Mouse (Mus musculus) liver, embryonic 16.5 days (tissue): ENCODE results near the gene Tgif2. TPM values are rescaled to one million over a fixed set of nuclear protein-coding genes. Genes with fewer than 3 reads are reported as not detected.
"Not testable (repeated sequence)": the region's sequence is repeated elsewhere in the genome, so short reads cannot be mapped to it uniquely, and the experiment has no call there.

ENCODE experiments used
- ATAC-seq: fragments of 200-750 bp; cut with Nextera tagmentation; 2 replicates; pipeline ENCODE4 v1.8.0; 2017; ENCODE audit warnings: low read depth, mild to moderate bottlenecking, moderate number of reproducible peaks, moderate library complexity
- H3K27ac ChIP-seq: fragments of 300-500 bp; sonication (generic); 2 replicates; pipeline ENCODE4 v1.5.1; 2014; ENCODE audit warnings: mild to moderate bottlenecking, low read length
- H3K27me3 ChIP-seq: fragments of 300-500 bp; sonication (generic); 2 replicates; pipeline ENCODE4 v1.6.1; 2014; ENCODE audit warnings: low read depth, low read length, mixed read lengths; ENCODE audit not compliant: control insufficient read depth, insufficient read depth
- H3K36me3 ChIP-seq: fragments of 300-500 bp; sonication (generic); 2 replicates; pipeline ENCODE4 v1.6.1; 2014; ENCODE audit warnings: mild to moderate bottlenecking; ENCODE audit not compliant: control insufficient read depth, insufficient read depth
- H3K4me1 ChIP-seq: fragments of 300-500 bp; sonication (generic); 2 replicates; pipeline ENCODE4 v1.6.1; 2014; ENCODE audit warnings: low read depth, low read length, mixed read lengths; ENCODE audit not compliant: control insufficient read depth
- H3K4me2 ChIP-seq: fragments of 300-500 bp; sonication (generic); 2 replicates; pipeline ENCODE4 v1.6.1; 2014; ENCODE audit warnings: low read depth, low read length, mixed read lengths
- H3K4me3 ChIP-seq: fragments of 300-500 bp; sonication (generic); 2 replicates; pipeline ENCODE4 v1.5.1; 2014; ENCODE audit warnings: low read depth, mild to moderate bottlenecking, low read length
- H3K9ac ChIP-seq: fragments of 300-500 bp; sonication (generic); 2 replicates; pipeline ENCODE4 v1.6.1; 2014; ENCODE audit warnings: low read depth, low read length
- H3K9me3 ChIP-seq: fragments of 300-500 bp; sonication (generic); replicated peaks from 2 replicates; pipeline ENCODE4 v1.6.1; 2016; ENCODE audit warnings: low read length; ENCODE audit not compliant: control insufficient read depth
- WGBS: fragments of 180-500 bp; shearing (Covaris S2); extraction: QIAGEN DNeasy Blood & Tissue Kit; methylation state at CpG from one replicate; pipeline ENCODE4 v1.1.7; 2014; ENCODE audit not compliant: insufficient replicate concordance; 5-methylcytosine and 5-hydroxymethylcytosine counted together
- polyA plus RNA-seq: library from polyadenylated mRNA; unstranded; fragments of >200 nt; fragmentation: Nextera tagmentation; extraction: Ambion mirVana; gene quantifications from 2 replicates; pipeline ENCODE4 v1.2.1, GENCODE M21; 2015

Tgif2 gene
- polyA plus RNA-seq, 1 experiment from 2014 or later: 5.4 TPM

DNA sequence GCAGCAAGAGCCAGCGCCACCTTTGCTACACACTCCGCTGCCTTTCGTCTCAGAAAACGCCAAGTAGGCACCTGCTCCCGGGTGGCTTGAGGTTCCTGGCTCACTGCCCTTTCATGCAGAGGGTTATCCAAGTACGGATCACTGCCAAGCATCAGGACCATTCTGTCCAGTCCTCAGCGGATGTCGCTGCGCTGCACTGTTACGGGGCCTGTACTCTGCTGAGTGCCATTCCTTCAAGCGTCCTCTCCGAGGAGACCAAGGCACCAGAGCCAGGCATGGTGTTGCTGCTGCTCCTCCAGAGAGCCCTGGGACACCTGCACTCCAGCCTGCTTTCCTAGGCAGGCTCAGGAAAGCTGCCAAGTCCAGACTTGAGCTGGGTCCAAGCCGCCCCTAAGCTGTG is 13.8 kb downstream of the Tgif2 start:
- not testable (repeated sequence) for H3K27ac ChIP-seq, H3K36me3 ChIP-seq, H3K9me3 ChIP-seq, ATAC-seq, H3K9ac ChIP-seq, H3K4me3 ChIP-seq, H3K27me3 ChIP-seq, H3K4me2 ChIP-seq, H3K4me1 ChIP-seq
- 90% methylated on average over 8 of the region's 13 CpGs for WGBS

DNA sequence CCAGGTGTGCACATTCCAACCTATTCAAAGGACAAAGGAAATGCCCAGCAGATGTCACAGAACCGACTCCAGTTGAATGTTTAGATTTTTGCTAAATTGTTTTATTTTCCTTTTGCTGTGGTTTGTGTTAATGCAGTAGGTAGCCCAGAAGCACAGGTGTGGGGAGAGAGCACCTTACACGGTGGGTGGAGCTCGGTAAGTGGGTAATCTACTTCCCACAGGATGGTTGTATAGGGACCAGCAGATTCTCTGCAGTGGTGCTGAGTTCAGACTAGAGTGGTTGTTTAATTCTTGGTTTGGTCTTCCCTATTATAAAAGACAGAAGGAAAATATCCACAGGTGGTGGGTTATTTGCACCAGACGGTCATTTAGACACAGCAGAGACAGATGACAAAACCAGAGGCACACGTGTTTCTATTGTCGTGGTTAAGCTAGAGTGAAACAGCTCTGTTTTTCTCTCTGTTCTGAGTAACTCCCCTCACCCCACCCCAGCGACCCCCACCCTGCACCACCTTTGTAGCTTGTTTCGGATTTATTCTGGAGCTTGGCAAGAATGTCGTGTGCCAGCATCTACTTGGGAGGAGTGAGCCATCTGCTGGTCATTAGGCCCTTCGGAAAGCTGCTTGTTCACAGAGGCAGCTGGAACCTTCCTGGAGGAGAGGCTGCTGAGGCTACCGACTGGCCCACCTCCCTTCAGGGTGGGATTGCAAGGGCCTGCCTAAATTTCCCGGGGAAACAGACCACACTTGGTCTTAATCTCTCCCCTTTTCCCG is 14.4 kb downstream of the Tgif2 start:
- not testable (repeated sequence) for H3K4me1 ChIP-seq, H3K27ac ChIP-seq, H3K4me3 ChIP-seq, ATAC-seq, H3K9me3 ChIP-seq, H3K9ac ChIP-seq, H3K36me3 ChIP-seq, H3K4me2 ChIP-seq, H3K27me3 ChIP-seq
- WGBS: 63% methylated on average over 13 of the region's 13 CpGs

GRCm38 (mm10) chr2:156856311-156856710 is 16.5 kb downstream of the Tgif2 start:
- ATAC-seq: no peak
- no peaks in the 10 kb centered on the region for H3K27me3 ChIP-seq
- H3K4me1 ChIP-seq: no peaks in the 10 kb centered on the region; the same call in 1 of the 2 replicates
- no peak overlapping the region for H3K4me3 ChIP-seq
- H3K36me3 ChIP-seq: no peaks in the 10 kb centered on the region; the same call in none of the 2 replicates
- H3K9me3 ChIP-seq: no peaks in the 10 kb centered on the region
- H3K4me2 ChIP-seq: no peak overlapping the region
- 65% methylated on average over 1 of the region's 1 CpGs for WGBS
- no peak overlapping the region for H3K9ac ChIP-seq
- H3K27ac ChIP-seq: no peak overlapping the region

DNA sequence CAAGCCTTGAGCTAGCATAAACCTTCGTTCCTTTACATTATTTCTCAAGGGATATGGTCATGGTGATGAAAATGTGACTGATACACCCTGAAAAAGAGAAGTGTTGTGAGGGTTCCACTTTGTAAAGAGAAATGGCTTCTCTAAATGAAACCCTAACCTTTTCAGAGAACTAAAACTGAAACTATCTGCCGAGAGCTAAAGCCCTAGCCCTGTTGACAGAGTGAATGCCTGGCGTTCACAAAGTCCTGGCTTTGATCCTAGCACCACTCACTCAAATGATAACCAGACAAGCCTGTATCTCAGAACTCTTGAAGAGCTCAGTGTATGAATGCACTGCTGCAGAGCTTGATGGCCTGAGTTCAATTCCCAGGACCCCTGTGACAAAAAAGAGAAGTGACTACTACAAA is 17.6 kb downstream of the Tgif2 start:
- Histone ChIP-seq H3K4me1 (peaks cover 6% of the 10 kb centered on the region), H3K27ac (peak overlapping the region; percentile 58; the same call in 1 of the 2 replicates), H3K4me3 (no peak overlapping the region), H3K9ac (no peak overlapping the region), H3K36me3 (no peaks in the 10 kb centered on the region; the same call in none of the 2 replicates), H3K27me3 (no peaks in the 10 kb centered on the region), H3K4me2 (no peak overlapping the region), H3K9me3 (no peaks in the 10 kb centered on the region)
- 57% methylated on average over 3 of the region's 3 CpGs for WGBS
- peak; percentile 7; the same call in 1 of the 2 replicates for ATAC-seq

DNA sequence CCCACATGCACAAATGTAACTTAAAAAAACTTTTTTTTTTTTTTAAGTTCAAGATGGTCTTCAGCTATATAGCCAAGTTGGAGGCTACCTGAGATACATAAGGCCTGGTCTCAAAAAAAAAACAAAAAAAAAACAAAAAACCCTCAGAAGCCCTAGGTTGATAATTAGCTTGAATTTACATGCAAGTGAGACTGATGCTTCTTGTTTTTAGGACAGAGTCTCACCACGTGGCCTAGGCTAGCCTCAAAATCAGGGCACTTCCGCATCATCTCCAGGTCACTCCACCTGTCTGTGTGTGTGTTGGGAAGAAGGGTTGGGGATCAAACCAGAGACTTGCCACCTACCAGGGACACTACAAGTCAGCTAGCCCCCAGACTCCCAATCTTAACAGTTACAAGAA is 18.0 kb downstream of the Tgif2 start, which contains the start of gene 4930518I15Rik:
Gene 4930518I15Rik (minus strand): TSS at position 112 of the 400 bp plus-strand sequence.
- Histone ChIP-seq H3K27ac (peak within 1 kb of the TSS; percentile 58; the same call in 1 of the 2 replicates), H3K9ac (no peak within 1 kb of the TSS), H3K36me3 (no peaks in the 10 kb centered on the region; the same call in none of the 2 replicates), H3K4me3 (no peak within 1 kb of the TSS), H3K9me3 (no peaks in the 10 kb centered on the region), H3K27me3 (no peaks in the 10 kb centered on the region), H3K4me2 (no peak within 1 kb of the TSS), H3K4me1 (peaks cover 6% of the 10 kb centered on the region)
- 79% methylated on average over 2 of the region's 2 CpGs for WGBS
- no peak for ATAC-seq

DNA sequence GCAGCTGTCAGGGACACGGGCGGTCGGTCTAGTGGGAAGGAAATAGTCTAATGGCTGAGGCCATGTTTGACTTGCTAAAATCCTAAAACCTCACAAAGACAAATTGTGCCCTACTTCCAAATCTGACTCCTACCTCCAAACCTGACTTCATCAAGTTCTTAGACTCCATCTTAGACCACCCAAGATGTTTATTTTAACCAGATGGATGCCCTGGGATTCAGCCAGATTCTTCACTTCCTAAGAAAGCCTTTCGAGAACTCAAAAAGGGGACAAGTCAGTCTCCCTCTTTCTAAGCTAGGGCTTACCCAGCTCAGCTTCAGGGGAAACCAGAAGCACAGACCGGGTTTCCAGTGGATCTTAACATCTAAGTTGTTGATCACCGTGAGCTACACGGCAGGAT is 18.9 kb downstream of the Tgif2 start:
- Histone ChIP-seq H3K9ac (no peak overlapping the region), H3K27me3 (no peaks in the 10 kb centered on the region), H3K9me3 (no peaks in the 10 kb centered on the region), H3K4me2 (no peak overlapping the region), H3K4me1 (peaks cover 6% of the 10 kb centered on the region), H3K4me3 (no peak overlapping the region), H3K36me3 (no peaks in the 10 kb centered on the region; the same call in none of the 2 replicates), H3K27ac (no peak overlapping the region)
- no peak for ATAC-seq
- WGBS: 82% methylated on average over 7 of the region's 7 CpGs

DNA sequence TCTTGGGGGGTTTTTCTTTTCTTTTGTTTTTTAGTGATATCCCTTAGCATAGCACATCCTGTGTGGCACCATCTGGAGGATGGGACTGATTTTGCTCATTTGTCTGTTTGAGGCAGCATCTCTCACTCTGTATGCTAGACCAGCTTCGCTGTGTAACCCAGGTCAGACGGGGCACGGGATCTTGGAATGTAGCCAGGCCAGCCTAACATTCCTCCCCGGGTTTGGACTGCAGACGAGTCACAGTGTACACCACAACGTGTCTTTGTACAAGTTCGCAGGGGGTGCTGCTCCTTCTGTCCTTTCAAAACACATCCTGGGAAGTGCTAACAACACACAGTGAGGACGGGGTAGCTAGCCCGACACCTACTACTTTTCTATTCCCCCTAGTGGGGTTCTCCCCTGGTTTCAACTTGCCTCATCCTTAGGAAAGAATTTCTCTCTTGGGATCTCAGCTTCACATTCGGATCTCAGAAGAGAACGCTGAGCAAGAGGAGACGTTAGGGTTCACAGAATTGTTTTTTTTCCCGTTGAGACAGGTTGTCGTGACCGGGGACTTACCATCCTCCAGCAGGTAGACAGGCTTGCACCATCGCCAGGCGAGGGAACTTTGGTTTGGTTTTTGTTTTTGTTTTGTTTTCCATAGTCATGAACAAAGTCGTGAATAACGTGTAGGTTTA is 22.4 kb downstream of the Tgif2 start:
- no peaks in the 10 kb centered on the region for H3K9me3 ChIP-seq
- H3K27ac ChIP-seq: peak overlapping the region; percentile 91
- H3K4me1 ChIP-seq: peaks cover 23% of the 10 kb centered on the region
- H3K4me3 ChIP-seq: peak overlapping the region; percentile 99
- under 1% methylated on average over 19 of the region's 19 CpGs for WGBS
- peaks cover 17% of the 10 kb centered on the region for H3K36me3 ChIP-seq
- ATAC-seq: no peak
- peak overlapping the region; percentile 99 for H3K9ac ChIP-seq
- H3K4me2 ChIP-seq: peak overlapping the region; percentile 79
- no peaks in the 10 kb centered on the region for H3K27me3 ChIP-seq

DNA sequence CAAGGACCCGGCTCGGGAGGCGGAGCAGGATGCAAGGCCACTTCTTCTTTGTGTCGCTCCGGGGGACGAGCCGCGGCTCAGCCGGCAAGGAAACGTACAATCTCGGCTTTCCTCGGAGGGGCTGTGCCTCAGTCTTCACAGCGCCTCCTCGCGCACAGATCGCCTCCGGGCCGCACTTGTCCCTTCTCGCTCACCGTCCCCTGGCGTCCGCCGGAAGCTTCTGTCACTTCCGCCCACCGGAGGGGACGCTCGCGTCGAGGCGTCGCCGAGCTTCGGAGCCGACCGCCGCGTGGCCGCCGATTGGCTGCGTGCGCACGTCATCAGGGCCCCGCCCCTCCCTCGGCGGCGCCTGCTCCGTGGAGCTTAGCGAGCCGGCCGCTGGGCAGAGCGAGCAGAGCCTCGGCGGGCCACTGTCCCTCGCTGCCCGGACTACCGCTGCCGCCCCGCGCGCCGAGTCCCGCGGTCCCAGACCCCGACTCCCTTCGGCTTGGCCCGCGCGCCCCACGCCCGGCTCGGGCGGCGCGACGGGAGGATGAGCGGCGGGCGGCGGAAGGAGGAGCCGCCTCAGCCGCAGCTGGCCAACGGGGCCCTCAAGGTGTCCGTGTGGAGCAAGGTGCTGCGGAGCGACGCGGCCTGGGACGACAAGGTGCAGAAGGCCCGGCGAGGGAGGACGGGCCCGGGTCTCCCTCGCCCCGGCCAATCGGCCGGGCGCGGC is 23.1 kb downstream of the Tgif2 start, which contains the start of gene Rab5if:
Gene Rab5if (plus strand): TSS at position 357 of the 715 bp plus-strand sequence.
- peak; percentile 95 for ATAC-seq
- H3K27ac ChIP-seq: peak within 1 kb of the TSS; percentile 95
- under 1% methylated on average over 94 of the region's 98 CpGs for WGBS
- H3K36me3 ChIP-seq: peaks cover 21% of the 10 kb centered on the region
- H3K4me2 ChIP-seq: peak within 1 kb of the TSS; percentile 84
- no peaks in the 10 kb centered on the region for H3K27me3 ChIP-seq
- peaks cover 23% of the 10 kb centered on the region for H3K4me1 ChIP-seq
- peak within 1 kb of the TSS; percentile 99 for H3K9ac ChIP-seq
- no peaks in the 10 kb centered on the region for H3K9me3 ChIP-seq
- peak within 1 kb of the TSS; percentile 99 for H3K4me3 ChIP-seq
